Mouse (Mus musculus): ENCODE data around the gene Ssbp3.

Ssbp3 gene

GRCm38 (mm10) chr4:106910201-106911172 is at the start of gene Ssbp3:
Gene Ssbp3, plus strand, starts transcription at chr4:106910701.
- peak; percentile 76 for DNase-seq (ENCODE audit: low spot score)

GRCm38 (mm10) chr4:106861871-106862270 is 48.6 kb upstream of the Ssbp3 start:
- no peak for DNase-seq (ENCODE audit: low spot score)

- no peak for DNase-seq (ENCODE audit: low spot score)
Observed at GRCm38 (mm10) chr4:106862317-106862716, 48.2 kb upstream of the Ssbp3 start.

- no peak for DNase-seq (ENCODE audit: low spot score)
Observed at GRCm38 (mm10) chr4:106862767-106863370, 47.6 kb upstream of the Ssbp3 start.

- no peak for DNase-seq (ENCODE audit: low spot score)
Observed at GRCm38 (mm10) chr4:106865415-106866110, 44.9 kb upstream of the Ssbp3 start.

GRCm38 (mm10) chr4:106866381-106866780 is 44.1 kb upstream of the Ssbp3 start:
- no peak for DNase-seq (ENCODE audit: low spot score)

GRCm38 (mm10) chr4:106866845-106867244 is 43.7 kb upstream of the Ssbp3 start:
- no peak for DNase-seq (ENCODE audit: low spot score)

GRCm38 (mm10) chr4:106868737-106869438 is 41.6 kb upstream of the Ssbp3 start:
- DNase-seq (ENCODE audit: low spot score) = no peak

- DNase-seq (ENCODE audit: low spot score) = no peak
Observed at GRCm38 (mm10) chr4:106869539-106869951, 41.0 kb upstream of the Ssbp3 start.

- DNase-seq (ENCODE audit: low spot score) = no peak
Observed at GRCm38 (mm10) chr4:106870556-106870955, 39.9 kb upstream of the Ssbp3 start.

- no peak for DNase-seq (ENCODE audit: low spot score)
Observed at GRCm38 (mm10) chr4:106874501-106874900, 36.0 kb upstream of the Ssbp3 start.

GRCm38 (mm10) chr4:106881101-106881500 is 29.4 kb upstream of the Ssbp3 start:
- DNase-seq (ENCODE audit: low spot score) = no peak

- DNase-seq (ENCODE audit: low spot score) = no peak
Observed at GRCm38 (mm10) chr4:106883149-106883548, 27.4 kb upstream of the Ssbp3 start.

- no peak for DNase-seq (ENCODE audit: low spot score)
Observed at GRCm38 (mm10) chr4:106886307-106887085, 24.0 kb upstream of the Ssbp3 start.

- peak; percentile 47 for DNase-seq (ENCODE audit: low spot score)
Observed at GRCm38 (mm10) chr4:106896086-106896485, 14.4 kb upstream of the Ssbp3 start.

- no peak for DNase-seq (ENCODE audit: low spot score)
Observed at GRCm38 (mm10) chr4:106898923-106899322, 11.6 kb upstream of the Ssbp3 start.

GRCm38 (mm10) chr4:106899471-106899870 is 11.0 kb upstream of the Ssbp3 start:
- DNase-seq (ENCODE audit: low spot score) = no peak

GRCm38 (mm10) chr4:106900718-106901117 is 9.8 kb upstream of the Ssbp3 start:
- no peak for DNase-seq (ENCODE audit: low spot score)

- DNase-seq (ENCODE audit: low spot score) = no peak
Observed at GRCm38 (mm10) chr4:106901610-106902009, 8.9 kb upstream of the Ssbp3 start.

- no peak for DNase-seq (ENCODE audit: low spot score)
Observed at GRCm38 (mm10) chr4:106902157-106902556, 8.3 kb upstream of the Ssbp3 start.

- no peak for DNase-seq (ENCODE audit: low spot score)
Observed at GRCm38 (mm10) chr4:106905898-106906297, 4.6 kb upstream of the Ssbp3 start.

Data from left cerebral cortex, adult 11 months (tissue).